Mouse (Mus musculus): Measurements from ENCODE around the gene Evc2.

Evc2 gene

DNA sequence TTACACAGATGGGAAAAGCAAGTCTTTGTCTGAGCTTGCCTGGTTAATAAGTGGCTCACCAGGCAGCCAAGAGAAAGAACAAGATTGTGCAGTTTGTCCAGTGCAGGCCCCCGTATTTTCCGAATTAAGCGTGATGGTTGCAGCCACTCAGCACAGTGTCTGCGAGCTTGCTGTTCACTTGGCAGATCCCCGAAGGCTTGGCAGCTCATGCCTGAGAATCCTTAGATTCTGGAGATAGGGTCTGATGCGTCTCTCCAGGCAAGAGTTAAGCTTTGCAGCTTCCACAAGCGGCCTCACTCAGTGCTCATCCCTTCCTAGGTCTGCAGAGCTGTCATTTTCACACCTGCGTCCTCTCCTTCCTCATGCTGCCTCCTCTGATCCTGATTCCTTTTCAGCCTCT lies 30.5 kb downstream of the Evc2 start:
- DNase-seq (ENCODE audit: low spot score) = no peak

DNA sequence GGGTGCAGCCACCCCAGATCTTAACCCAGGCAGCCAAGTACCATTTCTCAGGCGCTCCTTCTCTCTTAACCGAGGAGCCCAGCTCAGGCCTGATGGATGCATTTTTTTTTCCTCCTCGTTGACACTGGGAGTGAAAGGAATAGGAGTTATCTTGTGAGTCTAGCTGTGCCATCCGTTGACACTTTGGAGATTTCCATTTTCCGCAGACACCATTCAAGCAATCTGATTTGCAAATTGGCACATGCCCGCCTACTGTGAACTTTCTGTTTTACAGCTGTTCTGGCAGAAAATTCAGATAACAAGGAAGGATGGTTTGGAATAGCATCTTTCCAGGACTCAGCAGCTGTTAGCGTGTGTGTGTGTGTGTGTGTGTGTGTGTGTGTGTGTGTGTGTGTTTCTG lies 39.1 kb downstream of the Evc2 start:
- DNase-seq (ENCODE audit: low spot score) = no peak

DNA sequence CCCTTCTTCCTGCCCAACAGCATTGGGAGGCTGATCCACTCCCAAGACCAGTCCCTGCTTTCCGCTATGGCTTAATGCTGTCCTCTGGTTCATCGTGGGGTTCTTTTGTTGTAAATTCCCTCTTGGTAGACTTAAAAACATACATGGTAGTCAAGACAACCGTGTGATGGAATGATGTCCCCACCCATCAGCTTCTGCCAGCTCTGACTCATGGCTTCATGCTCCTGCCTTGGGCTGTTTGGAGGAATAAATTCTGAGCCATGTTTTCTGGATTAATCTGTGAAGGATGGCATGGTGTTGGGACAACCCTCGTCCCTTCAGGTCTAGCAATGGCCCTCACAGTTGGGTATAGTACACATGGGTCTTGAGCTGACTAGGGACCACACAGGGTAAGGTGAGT lies 42.3 kb downstream of the Evc2 start:
- DNase-seq (ENCODE audit: low spot score) = peak; percentile 42

DNA sequence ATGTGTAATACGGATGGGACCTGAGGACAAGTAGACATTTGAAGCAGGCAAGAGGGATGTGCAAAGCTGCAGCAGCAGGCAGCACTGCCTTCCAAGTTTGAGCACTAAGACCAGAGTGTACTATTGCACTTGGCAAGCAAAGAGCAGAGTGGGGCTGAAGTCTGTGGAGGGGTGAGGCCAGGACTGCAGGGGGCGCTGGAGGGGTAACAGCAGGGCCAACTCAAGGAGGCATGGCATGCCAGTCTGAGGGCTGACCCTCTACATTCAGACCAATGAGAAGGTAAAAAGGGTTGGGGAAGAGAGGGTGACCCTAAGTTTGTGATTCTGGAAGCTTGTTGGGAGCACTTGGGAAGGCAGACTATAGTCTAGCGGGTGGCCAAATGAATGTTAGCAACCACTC lies 45.3 kb downstream of the Evc2 start:
- no peak for DNase-seq (ENCODE audit: low spot score)

DNA sequence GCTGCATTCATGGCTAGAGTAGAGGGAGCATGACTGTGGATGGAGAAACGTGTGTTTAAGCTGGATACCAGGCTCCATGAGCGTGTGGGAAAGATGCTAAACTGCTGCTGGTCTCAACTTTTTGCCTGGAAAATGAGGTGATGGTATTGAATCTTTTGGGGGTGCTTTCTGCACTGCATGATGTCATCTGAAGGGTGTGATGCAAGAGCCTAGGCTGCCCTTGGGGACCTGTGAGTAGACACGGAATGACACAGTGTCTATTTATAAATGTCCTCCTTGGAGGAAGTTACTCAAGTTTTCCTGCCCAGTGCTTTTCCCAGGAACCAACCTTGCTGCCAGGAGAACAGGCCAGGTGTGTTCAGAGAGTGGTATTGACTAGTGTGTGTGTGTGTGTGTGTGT lies 50.3 kb downstream of the Evc2 start:
- no peak for DNase-seq (ENCODE audit: low spot score)

DNA sequence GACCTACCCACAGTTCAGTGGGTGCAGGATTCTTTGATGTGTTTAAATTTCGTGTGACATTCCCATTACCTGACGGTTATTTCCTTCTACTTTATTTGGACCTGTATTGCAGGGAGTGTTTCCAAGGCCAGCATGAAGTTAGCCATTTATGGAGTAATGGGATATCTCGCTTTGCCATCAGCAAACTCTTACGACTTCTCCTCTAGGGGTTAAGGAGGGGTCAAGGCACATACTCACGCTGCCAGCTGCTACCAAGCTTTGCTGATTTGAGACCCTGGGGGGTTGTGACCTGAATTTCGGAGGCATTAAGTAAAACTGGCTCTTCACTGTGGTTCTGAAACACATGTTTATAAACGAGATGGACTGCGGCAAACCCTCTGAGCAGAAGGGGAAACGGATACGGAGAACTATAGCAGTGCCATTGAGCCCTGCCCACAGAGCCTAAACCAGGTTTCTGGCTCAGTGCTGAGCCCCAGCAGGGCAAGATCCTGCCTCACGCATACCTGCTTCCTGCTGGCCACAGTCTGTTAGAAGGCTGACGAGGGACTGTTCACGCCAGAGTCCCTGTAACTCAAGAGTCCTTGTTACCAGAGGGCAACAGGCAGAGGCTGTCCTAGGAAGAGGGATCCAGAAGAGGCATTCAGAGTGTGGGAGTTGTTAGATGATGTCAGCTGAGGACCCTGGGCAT lies 51.7 kb downstream of the Evc2 start:
- DNase-seq (ENCODE audit: low spot score) = no peak

DNA sequence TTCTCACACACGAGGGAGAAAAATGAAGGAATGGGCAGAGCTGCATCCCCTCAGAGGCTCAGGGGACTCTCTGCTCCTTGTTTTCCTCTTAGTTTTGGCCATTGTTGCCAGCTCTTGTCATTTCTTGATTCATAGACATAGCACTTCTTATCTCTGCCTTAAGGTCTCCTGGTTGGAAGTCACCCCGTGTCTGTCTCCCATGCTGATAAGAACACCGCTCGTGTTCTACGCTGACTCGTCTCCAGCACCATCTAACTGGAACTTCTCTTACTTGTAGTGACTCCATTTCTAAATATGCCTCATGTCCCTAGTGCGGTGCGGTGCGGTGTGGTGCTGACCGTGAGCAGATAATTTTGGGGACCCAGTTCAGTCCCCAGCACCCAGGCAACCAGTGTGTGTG lies 52.6 kb downstream of the Evc2 start:
- DNase-seq (ENCODE audit: low spot score) = no peak

DNA sequence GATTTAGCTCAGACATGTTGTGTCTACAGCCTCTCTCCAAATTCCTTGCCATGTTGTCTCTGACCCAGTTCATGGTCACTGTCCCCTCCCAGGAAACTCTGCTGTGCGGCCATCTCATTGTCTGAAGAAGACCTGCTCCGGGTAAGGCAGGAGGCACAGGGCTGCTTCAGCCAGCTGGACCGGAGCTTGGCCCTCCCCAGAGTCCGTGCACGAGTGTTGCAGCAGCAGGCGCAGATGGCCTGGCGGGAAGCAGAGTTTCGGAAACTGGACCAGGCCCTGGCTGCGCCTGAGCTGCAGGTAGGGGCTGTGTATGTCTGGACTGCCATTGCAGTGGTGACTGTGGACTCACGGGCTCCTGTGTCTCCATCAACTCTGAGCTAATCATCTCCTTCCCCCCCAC lies 53.6 kb downstream of the Evc2 start:
- no peak for DNase-seq (ENCODE audit: low spot score)

DNA sequence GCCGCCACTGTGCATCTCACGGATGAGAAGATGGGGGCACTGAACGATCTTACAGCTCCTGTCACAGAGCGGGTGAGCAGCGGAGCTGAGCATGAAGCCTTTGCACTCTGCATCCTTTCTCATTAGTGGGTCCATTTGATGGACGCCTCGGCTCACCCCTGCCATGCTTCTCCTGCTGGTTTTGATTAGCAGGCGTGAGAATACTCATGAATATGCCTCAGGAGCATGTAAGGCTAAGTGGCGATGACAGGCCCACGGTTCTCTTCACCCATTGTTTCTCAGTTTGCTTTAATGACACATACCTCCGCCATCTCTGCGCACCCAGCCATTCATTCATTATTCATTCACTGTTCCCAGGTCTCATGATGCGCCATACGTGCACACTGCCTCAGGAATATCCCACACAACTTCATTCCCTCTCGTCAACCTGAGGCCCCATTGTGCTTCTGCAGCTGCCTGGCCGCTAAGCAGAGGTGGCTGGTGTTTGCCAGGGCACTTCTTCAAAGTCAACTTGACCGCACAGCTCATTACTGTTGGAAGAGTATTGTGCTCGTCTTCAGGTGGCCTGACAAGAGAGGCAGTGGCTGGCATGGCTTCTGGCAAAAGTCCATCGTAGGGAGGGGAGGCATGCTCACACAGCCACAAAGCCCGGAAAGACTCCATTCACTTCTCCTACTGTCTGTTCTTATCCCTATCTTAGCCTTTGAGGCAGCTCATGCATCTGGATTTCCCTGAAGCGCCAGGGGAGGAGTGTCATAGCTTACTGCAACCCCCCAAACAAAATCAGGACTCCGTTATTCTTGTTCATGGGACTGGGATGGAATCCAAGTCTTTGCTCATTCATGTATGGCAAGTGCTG lies 57.1 kb downstream of the Evc2 start:
- no peak for DNase-seq (ENCODE audit: low spot score)

DNA sequence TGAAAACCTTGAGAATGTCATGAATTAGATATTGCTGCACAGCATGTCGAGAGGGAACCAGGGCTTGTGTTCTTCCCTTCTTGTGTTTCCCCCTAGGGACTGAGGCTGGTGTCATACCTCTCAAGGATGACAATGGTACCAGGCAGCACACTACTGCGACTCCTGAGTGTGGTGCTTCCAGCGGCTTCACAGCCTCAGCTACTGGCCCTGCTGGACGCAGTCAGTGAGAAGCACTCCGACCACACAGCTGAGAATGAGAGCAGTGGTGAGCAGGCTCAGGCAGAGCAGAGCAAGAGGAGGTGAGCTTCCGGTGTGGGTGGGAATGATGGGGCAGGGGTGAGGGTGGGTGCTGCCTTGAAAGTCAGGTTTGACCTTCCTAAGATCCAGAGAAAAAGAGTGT lies 80.7 kb downstream of the Evc2 start:
- no peak for DNase-seq (ENCODE audit: low spot score)

DNA sequence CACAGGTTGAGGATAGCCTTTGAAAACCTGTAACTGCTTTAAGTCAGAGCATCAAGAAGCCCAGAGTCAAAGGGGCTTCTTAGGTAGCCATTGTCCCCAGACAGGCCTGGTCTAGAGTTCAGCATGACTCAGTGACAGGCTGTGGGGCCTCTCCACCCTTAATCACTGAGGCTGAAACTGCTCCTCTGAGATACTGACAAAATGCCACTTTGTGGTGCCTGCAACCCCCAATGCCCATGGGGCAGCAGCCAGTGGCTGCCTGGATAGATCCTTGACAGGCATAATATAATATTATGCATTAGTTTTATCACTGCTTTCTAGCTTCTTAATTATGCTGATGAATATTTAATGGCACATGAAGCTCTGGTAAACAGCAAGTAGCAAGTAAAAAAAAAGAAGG lies 88.9 kb downstream of the Evc2 start:
- no peak for DNase-seq (ENCODE audit: low spot score)

DNA sequence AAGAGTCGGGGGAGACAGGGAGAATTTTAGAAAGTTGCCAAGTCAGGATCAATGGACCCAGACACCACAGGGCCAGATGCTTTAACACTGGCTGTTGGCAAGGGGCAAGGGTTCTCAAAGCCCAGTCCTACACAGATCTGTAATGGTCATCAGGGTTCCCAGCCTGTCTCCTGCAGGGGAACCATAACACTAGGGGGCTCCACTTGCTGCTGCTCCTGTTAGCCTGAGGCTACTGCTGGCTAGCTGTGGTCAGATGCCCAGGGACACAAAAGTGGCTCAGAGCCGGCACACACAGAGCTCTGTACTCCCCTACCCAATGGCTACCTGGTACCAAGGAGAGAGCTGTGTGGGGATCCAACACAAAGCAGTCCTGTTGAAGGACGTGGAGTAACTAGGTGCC lies 97.1 kb downstream of the Evc2 start:
- DNase-seq (ENCODE audit: low spot score) = no peak

DNA sequence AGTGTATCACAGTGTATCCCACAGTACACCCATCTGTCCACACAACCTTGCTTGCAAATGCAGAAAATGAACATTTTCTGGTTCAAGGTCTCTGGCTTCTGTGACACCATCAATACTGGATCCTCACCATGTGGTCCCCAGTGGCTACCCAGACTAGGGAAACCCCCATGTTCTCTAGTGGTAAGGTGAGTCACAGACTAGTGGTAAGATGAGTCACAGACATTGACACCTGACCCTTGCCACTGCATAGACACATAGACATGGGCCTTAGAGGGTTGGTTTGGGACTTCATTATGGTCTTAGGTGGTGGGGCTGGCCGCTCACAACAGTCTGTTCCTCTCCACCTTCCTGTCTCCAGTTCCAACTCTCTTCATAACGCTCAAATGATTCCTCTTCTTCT lies 104.5 kb downstream of the Evc2 start:
- no peak for DNase-seq (ENCODE audit: low spot score)

DNA sequence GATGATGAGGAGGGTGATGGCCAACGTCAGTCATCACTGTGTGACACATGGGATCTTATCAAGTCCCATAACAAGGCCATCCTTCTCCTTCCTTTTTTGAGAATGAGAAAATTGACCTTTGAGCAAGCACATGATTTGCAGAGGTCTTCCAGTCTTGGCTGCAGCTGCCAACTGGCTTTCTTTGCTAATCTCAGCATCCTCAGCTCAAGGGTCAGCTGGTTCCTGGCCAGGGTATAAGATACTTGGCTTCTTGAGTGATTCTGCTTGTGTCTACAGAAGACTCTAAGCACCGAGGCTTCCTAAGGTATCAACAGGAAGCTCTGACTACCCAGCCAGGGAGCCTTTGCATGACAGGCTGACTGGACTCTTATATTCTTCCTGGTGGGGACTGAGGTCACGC lies 109.2 kb downstream of the Evc2 start:
- DNase-seq (ENCODE audit: low spot score) = no peak

DNA sequence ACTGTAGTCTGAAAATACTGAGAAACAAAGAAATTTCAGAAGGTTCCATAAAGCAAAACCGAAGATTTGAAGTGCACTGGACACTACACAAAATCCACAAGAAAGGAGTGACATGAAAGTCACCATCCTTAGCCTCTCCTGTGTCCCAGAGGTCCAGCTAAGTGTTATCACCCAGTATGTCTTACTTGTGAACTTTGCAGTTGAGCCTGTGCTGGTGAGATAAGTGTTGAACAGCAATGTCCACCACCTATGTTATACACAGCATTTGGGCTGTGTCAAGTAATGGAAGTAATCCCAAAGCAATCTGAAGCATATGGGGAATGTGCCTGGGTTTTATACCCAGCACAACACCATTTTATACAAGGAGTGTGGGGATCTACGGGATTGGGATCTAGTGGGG lies 118.3 kb downstream of the Evc2 start:
- DNase-seq (ENCODE audit: low spot score) = no peak

DNA sequence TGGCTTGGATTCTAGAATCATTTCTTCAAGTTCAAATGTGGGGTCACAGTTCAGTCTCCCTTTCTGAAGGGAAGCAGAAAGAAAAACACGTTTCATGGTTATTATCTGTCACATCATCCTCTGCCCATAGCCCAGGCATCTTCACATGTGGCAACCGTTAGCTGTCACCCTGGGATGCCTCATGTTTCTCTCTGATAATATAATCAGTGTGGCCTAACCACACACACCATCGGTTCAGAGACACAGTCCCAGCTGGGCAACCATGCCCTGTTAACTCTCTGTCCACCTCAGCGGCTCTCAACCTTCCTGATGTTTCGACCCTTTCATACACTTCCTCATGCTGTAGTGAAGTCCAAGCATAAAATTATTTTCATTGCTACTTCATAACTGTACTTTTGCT lies 118.9 kb downstream of the Evc2 start:
- DNase-seq (ENCODE audit: low spot score) = no peak

DNA sequence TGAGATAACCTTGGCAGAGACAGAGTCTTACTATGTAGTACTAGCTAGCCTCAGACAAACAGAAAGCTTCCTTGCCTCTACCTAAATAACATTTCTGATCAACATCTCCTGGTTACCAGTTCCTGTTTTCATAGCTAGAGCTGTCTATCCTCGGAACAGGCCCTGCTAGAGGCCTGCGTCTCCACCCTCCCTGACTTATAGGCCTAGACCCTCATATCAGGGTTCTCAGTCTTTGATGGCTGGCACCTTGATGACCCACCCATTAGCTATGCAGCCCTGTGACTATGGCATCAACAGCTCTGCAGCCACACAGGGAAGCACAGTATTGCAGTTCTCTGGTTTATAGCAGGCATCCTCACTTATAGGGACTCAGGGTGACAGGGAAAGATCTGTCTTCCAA lies 119.5 kb downstream of the Evc2 start:
- no peak for DNase-seq (ENCODE audit: low spot score)

DNA sequence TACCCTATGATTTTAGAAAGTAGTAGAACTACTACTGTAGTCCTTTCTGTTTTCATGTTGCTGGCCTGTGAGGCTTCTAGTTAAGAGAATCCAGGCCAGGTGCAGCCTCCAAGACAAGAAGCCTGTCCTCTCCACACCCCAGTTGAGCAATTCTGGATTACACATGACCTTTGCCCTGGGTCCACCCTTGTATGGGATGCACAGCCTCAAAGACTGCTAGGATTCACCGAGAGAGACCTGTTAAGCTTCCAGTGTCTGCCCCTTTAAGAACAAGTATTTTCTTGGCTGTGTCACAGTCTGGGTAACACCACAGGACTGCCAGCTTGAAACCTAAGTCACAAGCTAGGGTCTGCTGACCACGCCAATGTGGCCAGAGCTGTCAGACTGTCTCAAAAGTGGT lies 119.9 kb downstream of the Evc2 start:
- no peak for DNase-seq (ENCODE audit: low spot score)

DNA sequence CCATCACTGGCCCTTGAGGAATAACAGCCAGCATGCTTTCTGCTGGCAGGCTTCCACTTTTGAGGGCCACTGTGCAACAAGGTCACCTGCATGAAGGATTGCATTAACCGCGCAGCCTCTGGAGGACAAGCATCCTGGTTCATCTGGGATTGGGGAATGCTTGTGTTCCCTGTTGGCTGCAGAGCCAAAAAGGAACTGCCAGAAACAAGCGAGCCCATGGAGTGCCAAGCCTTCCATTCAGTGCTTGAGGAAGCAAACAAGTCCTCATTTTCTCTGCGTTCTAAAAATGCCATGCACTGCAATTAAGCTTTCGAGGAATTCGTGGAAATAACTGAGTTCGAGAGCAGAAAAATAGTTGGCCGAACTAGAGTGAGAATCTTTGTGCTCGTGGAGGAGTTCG lies 127.2 kb downstream of the Evc2 start:
- DNase-seq (ENCODE audit: low spot score) = no peak

DNA sequence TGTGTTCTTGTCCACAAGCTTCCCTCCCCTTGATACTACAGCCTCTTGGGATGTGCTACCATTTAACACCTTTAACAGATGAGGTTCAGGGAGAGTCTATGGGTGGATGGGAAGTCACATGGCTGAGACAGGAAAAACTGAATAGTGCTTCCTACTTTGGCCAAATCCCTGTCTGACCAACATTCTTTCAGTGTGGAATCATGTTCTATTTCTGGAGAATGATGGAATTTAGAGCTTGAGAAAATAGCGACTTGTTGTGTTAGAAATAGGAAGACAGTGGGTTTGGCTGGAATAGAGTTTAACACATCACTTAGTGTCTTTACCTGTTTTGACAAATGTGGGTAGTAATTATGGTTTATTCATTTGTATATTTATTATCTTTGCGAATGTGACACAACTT lies 129.3 kb downstream of the Evc2 start:
- DNase-seq (ENCODE audit: low spot score) = no peak

DNA sequence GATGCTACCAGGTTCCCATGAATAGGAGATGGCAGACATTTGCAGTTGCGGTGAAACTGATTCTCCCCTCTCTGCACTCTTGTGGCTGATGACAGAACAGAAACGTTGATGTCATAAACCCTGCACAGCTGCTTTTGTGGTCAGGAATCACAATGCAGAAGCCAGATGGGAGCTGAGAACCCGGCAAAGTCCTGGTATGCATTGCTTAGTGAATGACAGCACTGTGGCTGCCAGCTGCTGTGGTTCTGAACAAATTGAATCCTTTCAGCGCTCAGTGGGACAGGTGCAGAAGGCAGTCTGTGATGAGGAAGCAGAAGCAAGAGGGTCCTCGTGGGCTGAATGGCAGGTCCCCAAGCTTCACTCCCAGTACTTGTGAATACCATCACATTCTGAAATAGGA lies 130.7 kb downstream of the Evc2 start:
- DNase-seq (ENCODE audit: low spot score) = no peak

DNA sequence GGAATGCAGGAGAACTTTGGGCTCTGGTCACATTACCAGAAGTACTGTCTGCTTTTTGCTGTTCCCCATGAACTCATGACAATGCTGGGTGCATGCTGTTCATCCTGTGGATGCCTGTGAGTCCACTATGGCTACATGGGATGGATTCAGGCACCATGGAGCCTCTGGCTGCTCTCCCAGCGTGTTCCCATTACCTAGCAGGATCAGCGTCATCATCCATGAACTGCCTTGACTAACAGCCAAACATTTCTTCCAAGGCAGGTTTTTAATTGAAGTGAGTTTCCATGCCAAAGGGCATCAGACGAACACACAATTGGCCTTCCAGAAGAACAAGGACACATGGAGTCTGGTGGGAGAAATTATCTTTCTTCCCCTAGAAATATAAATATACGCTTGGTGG lies 133.3 kb downstream of the Evc2 start:
- no peak for DNase-seq (ENCODE audit: low spot score)

DNA sequence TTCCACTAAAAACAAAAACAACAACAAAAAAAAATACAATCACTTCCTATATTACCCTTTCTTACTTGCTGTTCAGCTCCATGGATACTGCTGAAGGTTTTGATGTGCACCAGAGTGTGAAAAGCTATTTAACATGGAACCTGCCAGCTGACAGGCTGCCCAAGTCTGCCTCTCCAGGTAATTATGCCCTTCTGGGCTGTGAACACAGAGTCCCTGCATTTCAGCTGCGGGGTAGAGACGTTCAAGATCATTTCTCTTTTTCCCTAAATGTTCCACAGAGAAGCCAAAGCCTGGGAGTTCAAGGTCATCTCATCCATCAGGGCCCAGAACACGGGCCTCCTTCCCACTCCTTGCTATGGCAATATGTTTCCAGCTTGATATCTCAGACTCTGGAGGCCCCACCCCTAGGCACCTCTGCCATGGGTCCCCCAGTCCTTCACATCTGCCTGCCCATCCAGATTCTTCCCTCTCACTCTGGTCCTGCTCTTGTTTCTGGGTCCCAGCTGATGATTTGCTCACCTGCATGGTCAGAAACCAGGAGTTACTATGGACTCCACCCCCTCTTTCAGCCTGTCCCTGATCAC lies 133.8 kb downstream of the Evc2 start:
- no peak for DNase-seq (ENCODE audit: low spot score)

Measured in urinary bladder, postnatal 14 days (tissue).